Mouse (Mus musculus) brain, embryonic 14.5 days (tissue): ENCODE data around the gene Pdzph1.

Source experiments
- CTCF ChIP-seq: fragments of 200-500 bp; IDR thresholded peaks from 2 replicates; pipeline ENCODE4 v1.5.1; 2012; ENCODE audit warnings: inconsistent platforms, mild to moderate bottlenecking, moderate library complexity, borderline replicate concordance; ENCODE audit not compliant: insufficient read depth, insufficient read length; ENCODE audit errors: extremely low read depth
- POLR2A ChIP-seq: fragments of 200-500 bp; IDR thresholded peaks from 2 replicates; pipeline ENCODE4 v1.6.1; 2012; ENCODE audit warnings: mild to moderate bottlenecking, inconsistent platforms, borderline replicate concordance; ENCODE audit not compliant: poor library complexity, insufficient read depth, insufficient read length, severe bottlenecking; ENCODE audit errors: extremely low read depth

GRCm38 (mm10) chr17:58870795-58871194 is 120.4 kb downstream of the Pdzph1 start:
- TF ChIP-seq CTCF, result peak; percentile 58; the same call in 1 of the 2 replicates
- no peak for TF ChIP-seq POLR2A
